Mouse (Mus musculus): ENCODE data around the gene Ctse. TPM values are rescaled to one million over a fixed set of nuclear protein-coding genes. Genes with fewer than 3 reads are reported as not detected.

The Ctse gene
- polyA plus RNA-seq, 1 experiment, result 1.8 TPM

DNA sequence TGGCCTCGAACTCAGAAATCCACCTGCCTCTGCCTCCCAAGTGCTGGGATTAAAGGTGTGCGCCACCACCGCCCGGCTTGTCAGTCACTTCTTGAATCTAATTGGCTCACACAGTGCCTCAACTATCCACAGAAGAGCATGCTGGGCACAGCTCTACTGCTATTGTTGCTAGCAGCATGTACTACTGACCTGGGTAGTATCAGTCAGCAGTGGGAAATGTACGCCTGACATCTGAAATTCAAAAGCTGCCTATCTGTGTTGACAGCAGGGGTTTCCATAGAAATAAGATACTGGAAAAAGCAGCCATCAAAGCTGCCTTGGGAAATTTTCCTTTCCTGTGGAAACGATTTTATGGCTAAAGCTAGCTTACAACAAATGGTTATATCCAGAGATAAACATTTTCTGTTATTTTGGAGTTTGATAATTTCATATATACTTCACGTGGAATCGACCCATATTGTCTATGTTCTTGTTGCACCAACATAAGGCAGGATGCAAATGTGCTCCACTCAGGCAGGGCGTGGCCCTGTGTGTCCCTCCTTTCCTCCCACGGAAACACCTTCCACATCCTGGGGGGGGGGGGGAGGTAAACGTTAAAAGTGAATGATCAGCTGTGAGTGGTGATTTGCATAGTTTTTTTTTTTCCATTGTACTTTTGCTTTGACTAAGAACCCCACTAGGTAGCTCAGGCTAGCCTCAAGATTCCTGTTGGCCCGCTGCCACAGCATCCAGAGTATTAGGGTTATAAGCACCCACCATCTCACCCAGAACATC lies 14.8 kb downstream of the Ctse start:
- DNase-seq (ENCODE audit: low read depth), result no peak

DNA sequence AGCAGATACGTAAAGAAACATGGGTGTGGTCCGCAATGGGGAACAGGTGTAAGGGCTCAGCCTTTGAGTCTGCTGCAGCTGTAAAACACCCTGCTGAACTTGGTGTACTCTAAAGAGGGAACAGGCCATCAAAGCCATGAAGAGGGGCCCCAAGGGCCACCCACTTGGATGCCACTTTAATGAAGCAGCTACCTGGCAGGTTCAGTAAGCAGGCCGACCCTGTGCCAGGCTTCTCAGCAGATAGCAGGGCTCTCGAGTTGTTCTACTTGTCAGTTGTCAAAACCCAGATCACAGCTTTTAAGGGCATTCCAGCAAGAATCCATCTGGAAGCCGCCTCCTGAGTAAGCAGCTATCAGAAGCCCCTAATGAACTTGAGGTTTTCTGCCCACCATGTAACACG lies 17.5 kb downstream of the Ctse start:
- DNase-seq (ENCODE audit: low read depth), result no peak

- peak; percentile 45 for DNase-seq (ENCODE audit: low read depth)
Measured at GRCm38 (mm10) chr1:131657945-131658354, 19.8 kb downstream of the Ctse start.

DNA sequence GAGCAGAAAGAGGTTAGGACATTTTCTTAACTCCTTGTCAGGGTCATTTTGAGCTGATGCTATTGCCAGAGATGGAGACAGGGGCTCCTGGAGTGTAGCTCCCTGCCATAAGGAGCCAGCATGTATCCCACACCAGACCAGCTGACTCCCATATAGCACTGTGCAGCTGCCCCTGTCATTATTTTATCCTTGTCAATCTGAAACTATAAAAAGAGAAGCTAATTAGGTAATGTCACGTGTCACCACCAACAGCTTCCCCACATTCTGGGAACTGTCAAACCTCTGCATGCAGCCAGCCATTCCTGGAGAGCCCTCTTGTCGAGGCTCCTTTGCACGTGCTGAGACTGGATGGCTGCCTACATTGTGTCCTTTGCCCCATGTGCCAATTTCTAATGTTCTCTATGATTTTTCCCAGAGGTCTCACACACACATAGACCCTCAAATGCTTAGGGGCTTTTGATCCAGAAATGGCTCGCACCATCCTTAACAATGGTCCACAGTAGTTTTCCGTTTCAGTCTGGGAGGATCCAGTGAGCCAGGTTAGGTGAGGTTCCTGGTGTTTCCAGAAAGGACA lies 21.5 kb downstream of the Ctse start:
- DNase-seq (ENCODE audit: low read depth), result no peak

- no peak for DNase-seq (ENCODE audit: low read depth)
Measured at GRCm38 (mm10) chr1:131660266-131660665, 22.2 kb downstream of the Ctse start.

GRCm38 (mm10) chr1:131660716-131661472 lies 22.8 kb downstream of the Ctse start:
- DNase-seq (ENCODE audit: low read depth), result no peak

- DNase-seq (ENCODE audit: low read depth), result no peak
Measured at GRCm38 (mm10) chr1:131661749-131662148, 23.6 kb downstream of the Ctse start.

DNA sequence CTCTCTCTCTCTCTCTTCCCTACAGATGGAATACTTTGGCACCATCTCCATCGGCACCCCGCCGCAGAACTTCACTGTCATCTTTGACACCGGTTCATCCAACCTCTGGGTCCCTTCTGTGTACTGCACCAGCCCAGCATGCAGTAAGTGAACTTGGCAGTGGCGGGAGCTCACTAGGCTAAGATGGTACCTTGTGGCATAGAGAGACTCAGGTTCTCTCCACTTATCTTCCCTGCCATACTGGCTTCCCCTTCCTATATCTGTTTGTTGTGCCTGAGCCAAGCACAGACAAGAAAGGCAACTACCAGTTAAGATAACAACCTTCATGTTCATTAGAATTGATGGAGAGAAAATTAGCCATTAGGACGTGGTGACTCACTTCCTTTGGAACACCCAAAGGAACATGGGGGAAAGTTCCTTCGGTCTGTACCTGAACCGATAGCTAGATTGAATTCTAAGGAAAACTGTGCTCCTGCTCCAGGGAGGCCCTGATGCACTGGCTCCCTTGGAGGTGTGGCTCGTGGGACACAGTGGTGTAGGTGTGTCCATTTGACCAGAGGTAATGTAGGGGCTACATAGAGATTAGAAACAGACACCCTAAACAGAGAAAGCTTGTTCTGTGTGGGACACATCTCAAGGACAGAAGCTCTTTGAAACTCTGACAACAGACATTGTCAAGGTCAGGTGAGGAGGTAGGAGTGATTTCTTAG lies 25.3 kb downstream of the Ctse start:
- DNase-seq (ENCODE audit: low read depth), result no peak

- DNase-seq (ENCODE audit: low read depth), result no peak
Measured at GRCm38 (mm10) chr1:131664136-131664535, 26.0 kb downstream of the Ctse start.

- no peak for DNase-seq (ENCODE audit: low read depth)
Measured at GRCm38 (mm10) chr1:131665886-131666285, 27.8 kb downstream of the Ctse start.

DNA sequence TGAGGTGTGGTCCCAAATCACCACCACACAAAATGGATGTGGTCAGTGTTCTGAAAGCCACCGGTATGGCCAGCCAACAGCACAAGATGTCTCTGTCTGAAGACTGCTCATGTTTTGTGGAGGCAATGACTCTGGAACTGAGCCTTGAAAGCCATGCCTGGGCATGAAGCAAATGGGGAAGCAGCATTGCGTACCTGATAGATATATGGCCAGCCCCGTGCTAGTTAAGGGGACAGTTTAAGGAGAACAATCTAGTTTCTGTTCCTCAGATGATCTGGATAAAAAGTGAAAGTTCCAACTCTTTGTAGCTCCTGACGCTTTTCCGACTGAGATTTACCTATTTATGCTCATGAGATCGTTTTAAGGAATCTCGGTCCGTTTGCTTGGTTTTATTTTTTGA lies 33.0 kb downstream of the Ctse start:
- DNase-seq (ENCODE audit: low read depth), result no peak

DNA sequence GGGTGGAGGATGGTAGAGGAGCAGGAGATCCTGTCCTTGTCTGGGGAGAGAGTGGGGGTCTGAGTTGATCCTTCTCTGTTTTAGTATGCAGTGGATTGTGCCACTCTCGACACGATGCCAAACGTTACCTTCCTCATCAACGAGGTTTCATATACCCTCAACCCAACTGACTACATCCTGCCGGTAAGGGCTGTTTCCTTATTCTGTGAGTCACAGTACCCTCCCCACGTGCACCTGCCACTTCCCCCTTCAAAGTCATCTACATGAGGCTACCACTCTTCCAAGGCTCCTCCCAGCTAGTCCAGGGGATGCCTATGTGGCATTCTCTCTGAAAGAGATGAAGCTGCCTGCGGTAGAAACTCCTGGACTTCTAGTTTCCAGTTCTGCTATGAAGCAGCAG lies 34.3 kb downstream of the Ctse start:
- DNase-seq (ENCODE audit: low read depth), result no peak

GRCm38 (mm10) chr1:131679644-131680043 lies 41.5 kb downstream of the Ctse start:
- DNase-seq (ENCODE audit: low read depth), result no peak

- no peak for DNase-seq (ENCODE audit: low read depth)
Measured at GRCm38 (mm10) chr1:131687739-131688138, 49.6 kb downstream of the Ctse start.

DNA sequence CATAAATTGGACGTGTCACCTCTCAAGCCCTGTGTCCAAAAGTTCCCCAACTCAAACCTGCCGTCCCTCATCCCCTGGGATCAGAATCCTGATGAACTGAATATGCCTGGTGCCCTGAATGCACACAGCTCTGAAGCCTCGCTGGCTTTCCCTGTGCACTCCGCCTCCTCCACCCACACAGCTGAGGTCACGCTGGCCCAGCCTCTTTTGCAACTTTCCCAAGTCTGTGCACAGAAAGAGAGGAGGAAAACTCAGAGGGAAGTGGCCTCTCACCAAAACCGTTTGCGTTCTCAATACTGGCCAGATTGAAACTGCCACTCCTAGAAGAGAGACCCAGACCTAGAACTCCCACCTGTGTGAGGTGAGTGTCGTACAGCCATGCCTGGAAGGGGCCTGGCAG lies 50.4 kb downstream of the Ctse start, which contains the start of gene Rab7b:
TSS of gene Rab7b (plus strand) at position 221 of the 400 bp plus-strand sequence.
- DNase-seq (ENCODE audit: low read depth), result no peak

GRCm38 (mm10) chr1:131689016-131689415 lies 50.9 kb downstream of the Ctse start:
- no peak for DNase-seq (ENCODE audit: low read depth)

GRCm38 (mm10) chr1:131689899-131690298 lies 51.8 kb downstream of the Ctse start:
- DNase-seq (ENCODE audit: low read depth), result no peak

DNA sequence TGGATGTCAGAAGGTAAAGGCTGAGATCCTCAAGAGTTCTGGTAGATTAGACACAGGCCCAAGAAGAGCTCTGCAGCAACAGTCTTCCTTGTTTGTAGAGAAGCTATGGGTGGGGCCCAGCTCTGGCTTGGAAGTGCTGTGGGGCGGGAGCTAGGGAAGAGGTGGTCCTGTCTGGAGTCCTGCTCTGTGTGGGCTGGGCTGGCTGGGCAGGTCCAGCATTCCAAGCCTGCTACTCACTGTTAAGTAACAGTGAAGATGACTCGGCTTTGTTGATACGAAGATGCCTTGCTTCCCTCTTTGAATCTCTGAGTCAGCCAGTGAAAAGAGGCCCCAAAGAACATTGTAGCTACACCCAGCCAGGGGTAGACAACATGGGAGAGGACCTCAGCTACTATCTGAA lies 52.3 kb downstream of the Ctse start:
- DNase-seq (ENCODE audit: low read depth), result no peak

DNA sequence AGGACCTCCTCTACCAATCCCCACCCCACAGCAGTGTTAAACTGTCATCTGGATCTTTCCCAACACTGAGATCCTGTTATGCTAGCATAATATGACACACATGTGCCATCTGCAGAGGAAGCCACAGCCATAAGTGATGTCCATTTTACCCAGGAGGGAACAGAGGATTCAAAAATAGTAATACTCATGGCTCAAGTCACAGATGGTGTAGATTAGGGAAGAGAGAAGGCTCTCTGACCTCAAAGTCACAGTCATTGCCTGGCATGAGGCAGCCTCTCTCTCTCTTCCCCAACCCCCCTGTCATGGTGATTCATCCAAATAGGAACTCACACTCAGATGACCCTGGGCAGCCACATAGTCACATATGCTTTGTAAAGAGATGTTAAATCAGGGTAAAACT lies 53.2 kb downstream of the Ctse start:
- no peak for DNase-seq (ENCODE audit: low read depth)

DNA sequence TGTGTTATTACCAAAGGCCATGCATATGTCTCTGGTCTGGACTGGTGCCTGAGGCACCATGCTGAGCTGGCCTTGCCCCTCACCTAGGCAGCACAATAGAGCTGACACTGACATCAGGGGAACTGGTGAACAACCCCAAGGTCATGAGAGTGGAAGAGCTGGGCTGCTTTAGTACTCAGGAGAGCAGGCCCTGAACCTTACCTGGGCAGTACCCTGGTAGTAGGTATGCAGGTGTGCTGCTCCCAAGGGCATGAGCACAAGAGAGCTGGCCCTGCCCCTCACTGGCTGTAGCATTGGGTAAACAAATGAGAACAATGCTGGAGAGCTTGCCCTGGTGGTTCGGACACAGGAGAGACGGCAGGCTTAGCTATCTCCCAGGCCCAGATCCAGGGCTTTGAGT lies 57.2 kb downstream of the Ctse start:
- no peak for DNase-seq (ENCODE audit: low read depth)

GRCm38 (mm10) chr1:131696325-131696724 lies 58.2 kb downstream of the Ctse start:
- no peak for DNase-seq (ENCODE audit: low read depth)

GRCm38 (mm10) chr1:131698770-131699169 lies 60.7 kb downstream of the Ctse start:
- no peak for DNase-seq (ENCODE audit: low read depth)

All from gonadal fat pad, adult 2 months (tissue).